Mouse (Mus musculus) gonadal fat pad, adult 2 months (tissue): Measurements from ENCODE around the gene Rhbdl3. TPM values are rescaled to one million over a fixed set of nuclear protein-coding genes. Genes with fewer than 3 reads are reported as not detected.

Source experiments
- DNase-seq: peaks from one replicate; pipeline ENCODE4 v3.0.0-alpha.2; 2012; ENCODE audit warnings: low read depth
- polyA plus RNA-seq: library from polyadenylated mRNA; depleted of rRNA; stranded (reverse); fragments of >200 nt; gene quantifications from 2 replicates; pipeline ENCODE4 v1.2.3, GENCODE M21; 2012; rRNA removed

Gene Rhbdl3
- polyA plus RNA-seq, 1 experiment, result 8.5 TPM

DNA sequence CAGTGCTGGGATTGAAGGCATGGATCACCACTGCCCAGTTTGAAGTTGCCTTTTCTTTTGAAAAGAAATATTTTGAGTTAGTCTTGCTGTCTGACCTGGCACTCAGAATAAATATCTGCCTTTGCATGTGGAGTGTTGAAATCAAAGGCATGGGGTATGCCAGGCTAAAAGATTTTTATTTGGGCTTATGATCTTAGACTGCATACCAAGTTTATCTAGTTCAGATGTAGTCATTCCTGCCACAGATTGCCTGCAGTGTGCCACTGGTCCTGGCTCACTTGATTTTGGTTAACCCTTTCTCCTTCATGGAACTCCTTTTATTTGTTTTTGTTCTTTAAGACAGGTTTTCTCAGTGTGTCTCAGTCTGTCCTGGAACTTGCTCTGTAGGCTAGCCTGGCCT lies 83.7 kb downstream of the Rhbdl3 start:
- no peak for DNase-seq

GRCm38 (mm10) chr11:80385055-80385454 lies 84.3 kb downstream of the Rhbdl3 start:
- DNase-seq, result no peak

DNA sequence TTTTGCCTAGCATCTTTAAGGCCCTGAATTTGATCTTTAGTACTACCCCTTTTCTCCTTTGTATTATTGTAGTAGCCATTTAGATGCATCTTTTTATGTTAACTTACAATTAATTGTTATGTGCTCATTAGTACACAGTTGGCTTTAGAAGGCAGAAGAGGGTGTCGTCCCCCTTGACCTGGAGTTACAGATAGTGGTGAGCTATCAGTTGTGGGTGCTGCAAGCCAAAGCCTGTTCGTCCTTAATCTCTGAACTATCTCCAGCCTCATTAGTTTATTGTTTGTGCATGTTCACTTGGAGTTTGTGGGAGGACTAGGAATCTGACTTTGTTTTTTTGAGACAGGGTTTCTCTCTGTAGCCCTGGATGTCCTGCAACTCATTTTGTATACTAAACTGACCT lies 86.1 kb downstream of the Rhbdl3 start:
- no peak for DNase-seq

- no peak for DNase-seq
These were observed 89.2 kb downstream of the Rhbdl3 start for GRCm38 (mm10) chr11:80389885-80390284.

GRCm38 (mm10) chr11:80391407-80392120 lies 90.9 kb downstream of the Rhbdl3 start:
- DNase-seq, result no peak

DNA sequence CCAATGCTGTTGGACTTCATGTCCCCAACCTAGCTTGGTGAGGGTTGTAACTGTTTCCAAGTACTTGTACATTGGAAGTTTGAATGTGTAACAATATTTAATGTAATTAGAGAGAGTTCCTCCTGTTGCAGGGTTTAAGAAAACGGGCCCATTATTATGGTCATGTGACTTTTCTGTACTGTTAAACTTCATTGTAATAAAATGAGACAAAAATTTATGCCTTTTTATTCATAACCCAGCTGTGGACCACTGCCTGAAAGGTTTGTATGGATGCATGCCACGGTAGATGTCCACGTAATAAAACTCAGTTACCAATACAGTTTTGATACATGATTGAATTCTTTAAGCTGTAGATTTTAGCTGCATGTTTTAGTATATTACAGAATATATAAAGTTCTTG lies 95.2 kb downstream of the Rhbdl3 start:
- no peak for DNase-seq

DNA sequence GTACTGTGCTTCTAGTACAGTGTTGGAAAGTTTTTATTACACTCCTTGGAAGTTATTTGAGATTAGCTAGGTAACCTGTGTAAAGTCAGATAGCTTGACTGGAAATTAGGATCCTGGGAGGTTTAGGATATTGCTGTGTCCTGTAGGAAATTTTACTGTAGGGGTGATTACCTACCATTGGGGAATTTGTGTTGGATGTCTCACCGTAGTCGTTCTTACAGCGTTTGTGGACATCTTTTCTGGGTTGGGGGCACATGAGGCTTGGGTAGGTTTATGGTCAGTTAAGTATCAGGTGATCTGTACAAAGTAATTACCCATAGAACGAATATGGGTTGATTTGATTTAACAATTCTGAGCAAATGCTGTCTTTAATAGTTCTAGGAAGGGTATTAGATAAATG lies 95.9 kb downstream of the Rhbdl3 start:
- no peak for DNase-seq

Other genes with a start within 250 kb of the Rhbdl3 start
- 8.3 and 9.9 TPM in 2 replicates for gene Crlf3, start 219.9 kb upstream of the Rhbdl3 start, polyA plus RNA-seq
- 0.67 and 0.70 TPM in 2 replicates for gene Atad5, start 211.5 kb upstream of the Rhbdl3 start, polyA plus RNA-seq
- 6.4 and 8.2 TPM in 2 replicates for gene Tefm, start 158.7 kb upstream of the Rhbdl3 start, polyA plus RNA-seq
- gene Adap2, start 146.8 kb upstream of the Rhbdl3 start, polyA plus RNA-seq, result 10.5 and 14.3 TPM in 2 replicates
- 7.1 and 8.7 TPM in 2 replicates for gene Rnf135, start 117.1 kb upstream of the Rhbdl3 start, polyA plus RNA-seq
- gene Rhot1, start 91.9 kb upstream of the Rhbdl3 start, polyA plus RNA-seq, result 16.0 and 18.1 TPM in 2 replicates
- 5.1 and 6.9 TPM in 2 replicates for gene 5730455P16Rik, start 77.1 kb downstream of the Rhbdl3 start, polyA plus RNA-seq
- 115 and 131 TPM in 2 replicates for gene Zfp207, start 82.4 kb downstream of the Rhbdl3 start, polyA plus RNA-seq
- gene Psmd11, start 127.7 kb downstream of the Rhbdl3 start, polyA plus RNA-seq, result 46.5 and 57.1 TPM in 2 replicates
- gene Cdk5r1, start 176.1 kb downstream of the Rhbdl3 start, polyA plus RNA-seq, result 1.6 and 2.1 TPM in 2 replicates